Mouse (Mus musculus): ENCODE data around the gene Nfic. TPM values are rescaled to one million over a fixed set of nuclear protein-coding genes. Genes with fewer than 3 reads are reported as not detected.

The Nfic gene
- 92.5 and 106 TPM in 2 replicates for polyA plus RNA-seq (2015; fragmentation: Nextera tagmentation; extraction: Ambion mirVana)

- peaks cover 87% of the 10 kb centered on the region for H3K27me3 ChIP-seq (ENCODE audit: control insufficient read depth, insufficient read depth, low read depth, low read length)
- WGBS = 56% methylated on average over 28 of the region's 28 CpGs
- H3K4me1 ChIP-seq (replicated peaks; ENCODE audit: control insufficient read depth, insufficient read depth, low read length) = no peaks in the 10 kb centered on the region; the same call in 1 of the 2 replicates
- H3K4me3 ChIP-seq (ENCODE audit: low read length) = no peak within 1 kb of the TSS
- H3K9ac ChIP-seq (ENCODE audit: low read length) = no peak within 1 kb of the TSS
- H3K4me2 ChIP-seq (ENCODE audit: low read depth, low read length) = no peak within 1 kb of the TSS
- H3K27ac ChIP-seq (ENCODE audit: low read length) = no peak within 1 kb of the TSS
- H3K36me3 ChIP-seq (ENCODE audit: control insufficient read depth, insufficient read depth, low read length) = no peaks in the 10 kb centered on the region
- no peak for ATAC-seq (ENCODE audit: low read depth)
- H3K9me3 ChIP-seq (ENCODE audit: control insufficient read depth, low read length) = no peaks in the 10 kb centered on the region
Measured at GRCm38 (mm10) chr10:81455181-81455895, at the start of gene Nfic. Gene Nfic (minus strand): TSS chr10:81455635.

GRCm38 (mm10) chr10:81502658-81503057 is 47.2 kb upstream of the Nfic start:
- Histone ChIP-seq H3K9ac (ENCODE audit: low read length) (peak overlapping the region; percentile 61), H3K9me3 (ENCODE audit: control insufficient read depth, low read length) (no peaks in the 10 kb centered on the region), H3K4me2 (ENCODE audit: low read depth, low read length) (peak overlapping the region; percentile 74), H3K27me3 (ENCODE audit: control insufficient read depth, insufficient read depth, low read depth, low read length) (no peaks in the 10 kb centered on the region; the same call in 1 of the 2 replicates), H3K36me3 (ENCODE audit: control insufficient read depth, insufficient read depth, low read length) (no peaks in the 10 kb centered on the region), H3K4me3 (ENCODE audit: low read length) (peak overlapping the region; percentile 42), H3K27ac (ENCODE audit: low read length) (no peak overlapping the region), H3K4me1 (replicated peaks; ENCODE audit: control insufficient read depth, insufficient read depth, low read length) (no peaks in the 10 kb centered on the region)
- WGBS = 9% methylated on average over 36 of the region's 36 CpGs
- peak; percentile 41 for ATAC-seq (ENCODE audit: low read depth)

DNA sequence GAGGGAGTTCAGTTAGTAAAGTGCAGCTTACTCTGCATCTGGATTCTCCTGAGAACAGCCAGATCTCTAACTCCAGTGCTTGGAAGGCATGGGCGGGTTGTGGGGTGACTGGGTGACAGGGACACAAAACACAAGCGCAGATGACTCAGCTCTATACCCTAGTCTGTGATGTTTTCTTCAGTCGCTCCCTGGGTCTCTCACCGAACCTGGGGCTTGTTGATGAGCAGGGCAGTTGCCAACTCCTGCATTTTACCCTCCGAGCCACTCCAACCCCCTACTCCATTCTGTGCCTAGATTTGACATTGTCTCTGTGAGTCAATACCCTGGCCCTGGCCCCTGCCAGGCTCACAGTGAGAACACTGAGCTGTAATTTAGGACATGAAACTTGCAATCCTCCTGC is 46.4 kb upstream of the Nfic start:
- 89% methylated on average over 5 of the region's 5 CpGs for WGBS
- Histone ChIP-seq H3K27ac (ENCODE audit: low read length) (no peak overlapping the region), H3K4me1 (replicated peaks; ENCODE audit: control insufficient read depth, insufficient read depth, low read length) (no peaks in the 10 kb centered on the region), H3K4me2 (ENCODE audit: low read depth, low read length) (no peak overlapping the region), H3K27me3 (ENCODE audit: control insufficient read depth, insufficient read depth, low read depth, low read length) (no peaks in the 10 kb centered on the region; the same call in 1 of the 2 replicates), H3K36me3 (ENCODE audit: control insufficient read depth, insufficient read depth, low read length) (no peaks in the 10 kb centered on the region), H3K4me3 (ENCODE audit: low read length) (no peak overlapping the region), H3K9me3 (ENCODE audit: control insufficient read depth, low read length) (no peaks in the 10 kb centered on the region), H3K9ac (ENCODE audit: low read length) (no peak overlapping the region)
- no peak for ATAC-seq (ENCODE audit: low read depth)

DNA sequence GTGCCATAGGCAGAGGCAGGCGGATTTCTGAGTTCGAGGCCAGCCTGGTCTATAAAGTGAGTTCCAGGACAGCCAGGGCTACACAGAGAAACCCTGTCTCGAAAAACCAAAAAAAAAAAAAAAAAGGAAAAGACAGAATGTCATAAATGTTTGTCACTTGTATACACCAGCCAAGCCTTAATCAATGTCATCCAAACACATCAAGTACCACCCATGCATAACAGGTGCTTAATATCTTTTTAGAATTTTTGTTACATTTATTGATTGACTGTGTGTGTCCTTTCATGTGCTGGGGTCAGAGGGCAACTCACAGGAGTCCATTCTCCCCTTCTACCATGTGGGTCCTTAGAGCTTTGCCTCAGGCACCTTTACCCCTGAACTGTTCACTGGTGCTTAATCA is 44.6 kb upstream of the Nfic start, which contains the start of gene S1pr4:
TSS of gene S1pr4 (minus strand) at position 101 of the 400 bp plus-strand sequence.
- Histone ChIP-seq H3K36me3 (ENCODE audit: control insufficient read depth, insufficient read depth, low read length) (no peaks in the 10 kb centered on the region), H3K27ac (ENCODE audit: low read length) (no peak within 1 kb of the TSS), H3K9me3 (ENCODE audit: control insufficient read depth, low read length) (no peaks in the 10 kb centered on the region), H3K4me3 (ENCODE audit: low read length) (peak within 1 kb of the TSS; percentile 11; the same call in 1 of the 2 replicates), H3K4me2 (ENCODE audit: low read depth, low read length) (peak within 1 kb of the TSS; percentile 33), H3K4me1 (replicated peaks; ENCODE audit: control insufficient read depth, insufficient read depth, low read length) (peaks cover 4% of the 10 kb centered on the region), H3K27me3 (ENCODE audit: control insufficient read depth, insufficient read depth, low read depth, low read length) (no peaks in the 10 kb centered on the region; the same call in 1 of the 2 replicates), H3K9ac (ENCODE audit: low read length) (no peak within 1 kb of the TSS)
- no peak for ATAC-seq (ENCODE audit: low read depth)
- WGBS = 82% methylated on average over 3 of the region's 3 CpGs

- peak overlapping the region; percentile 11; the same call in 1 of the 2 replicates for H3K4me3 ChIP-seq (ENCODE audit: low read length)
- 61% methylated on average over 23 of the region's 23 CpGs for WGBS
- no peaks in the 10 kb centered on the region; the same call in 1 of the 2 replicates for H3K27me3 ChIP-seq (ENCODE audit: control insufficient read depth, insufficient read depth, low read depth, low read length)
- peak overlapping the region; percentile 33 for H3K4me2 ChIP-seq (ENCODE audit: low read depth, low read length)
- H3K4me1 ChIP-seq (replicated peaks; ENCODE audit: control insufficient read depth, insufficient read depth, low read length) = peaks cover 11% of the 10 kb centered on the region
- no peak overlapping the region for H3K9ac ChIP-seq (ENCODE audit: low read length)
- no peak for ATAC-seq (ENCODE audit: low read depth)
- no peaks in the 10 kb centered on the region for H3K9me3 ChIP-seq (ENCODE audit: control insufficient read depth, low read length)
- no peaks in the 10 kb centered on the region for H3K36me3 ChIP-seq (ENCODE audit: control insufficient read depth, insufficient read depth, low read length)
- H3K27ac ChIP-seq (ENCODE audit: low read length) = no peak overlapping the region
Measured at GRCm38 (mm10) chr10:81499250-81499901, 43.9 kb upstream of the Nfic start.

DNA sequence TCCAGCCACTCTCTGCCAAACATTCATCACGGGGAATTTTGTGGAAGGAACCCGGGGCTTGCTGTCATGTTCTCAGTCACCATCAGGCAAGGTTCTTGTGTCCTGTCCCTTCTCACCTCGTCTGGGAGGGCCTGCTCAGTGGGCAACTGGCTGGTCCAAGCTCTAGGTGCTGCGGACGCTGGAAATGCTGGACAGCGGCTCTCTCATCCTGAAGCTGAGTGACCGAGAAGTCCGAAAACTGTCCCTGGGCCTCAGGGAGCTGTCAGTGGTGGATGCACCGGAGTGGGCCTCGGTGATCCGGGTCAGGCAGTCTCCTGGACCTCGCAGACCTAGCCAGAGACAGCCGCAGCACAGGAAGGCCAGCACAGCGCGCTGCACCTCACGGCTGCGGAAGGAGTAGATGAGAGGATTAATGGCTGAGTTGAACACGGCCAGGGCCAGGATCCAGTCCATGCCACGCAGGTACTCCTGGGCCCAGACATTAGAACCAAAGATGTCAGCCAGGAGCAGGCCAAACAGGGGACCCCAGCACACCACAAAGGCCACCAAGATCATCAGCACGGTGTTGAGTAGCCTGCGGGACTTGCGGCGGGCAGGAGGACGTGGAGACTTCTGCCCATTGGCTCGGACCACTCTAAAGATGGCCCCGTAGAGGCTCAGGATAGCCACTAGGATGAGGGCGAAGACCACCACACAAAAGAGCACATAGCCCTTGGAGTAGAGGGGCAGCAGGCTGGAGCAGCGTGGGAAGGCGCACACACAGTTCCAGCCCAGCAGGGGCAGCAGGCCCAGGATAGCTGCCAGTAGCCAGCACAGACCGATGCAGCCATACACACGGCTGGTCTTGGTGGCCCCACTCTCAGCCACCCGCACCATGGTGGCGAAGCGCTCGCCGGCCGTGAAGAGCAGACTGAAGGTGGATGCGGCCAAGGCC is 43.1 kb upstream of the Nfic start:
- ATAC-seq (ENCODE audit: low read depth) = no peak
- Histone ChIP-seq H3K9me3 (ENCODE audit: control insufficient read depth, low read length) (no peaks in the 10 kb centered on the region), H3K27me3 (ENCODE audit: control insufficient read depth, insufficient read depth, low read depth, low read length) (no peaks in the 10 kb centered on the region; the same call in 1 of the 2 replicates), H3K4me2 (ENCODE audit: low read depth, low read length) (peak overlapping the region; percentile 14; the same call in 1 of the 2 replicates), H3K9ac (ENCODE audit: low read length) (no peak overlapping the region), H3K4me3 (ENCODE audit: low read length) (no peak overlapping the region), H3K4me1 (replicated peaks; ENCODE audit: control insufficient read depth, insufficient read depth, low read length) (peaks cover 13% of the 10 kb centered on the region), H3K36me3 (ENCODE audit: control insufficient read depth, insufficient read depth, low read length) (no peaks in the 10 kb centered on the region), H3K27ac (ENCODE audit: low read length) (no peak overlapping the region)
- WGBS = 82% methylated on average over 38 of the region's 38 CpGs

GRCm38 (mm10) chr10:81497401-81498270 is 42.2 kb upstream of the Nfic start:
- Histone ChIP-seq H3K9me3 (ENCODE audit: control insufficient read depth, low read length) (no peaks in the 10 kb centered on the region), H3K4me3 (ENCODE audit: low read length) (no peak overlapping the region)

GRCm38 (mm10) chr10:81496969-81497368 is 41.5 kb upstream of the Nfic start:
- peaks cover 13% of the 10 kb centered on the region for H3K36me3 ChIP-seq (ENCODE audit: control insufficient read depth, insufficient read depth, low read length)
- no peaks in the 10 kb centered on the region for H3K9me3 ChIP-seq (ENCODE audit: control insufficient read depth, low read length)
- peak overlapping the region; percentile 67 for H3K9ac ChIP-seq (ENCODE audit: low read length)
- H3K4me1 ChIP-seq (replicated peaks; ENCODE audit: control insufficient read depth, insufficient read depth, low read length) = peaks cover 13% of the 10 kb centered on the region
- 29% methylated on average over 4 of the region's 4 CpGs for WGBS
- ATAC-seq (ENCODE audit: low read depth) = no peak
- H3K27ac ChIP-seq (ENCODE audit: low read length) = no peak overlapping the region
- no peaks in the 10 kb centered on the region for H3K27me3 ChIP-seq (ENCODE audit: control insufficient read depth, insufficient read depth, low read depth, low read length)
- H3K4me3 ChIP-seq (ENCODE audit: low read length) = peak overlapping the region; percentile 77
- peak overlapping the region; percentile 54 for H3K4me2 ChIP-seq (ENCODE audit: low read depth, low read length)

More at GRCm38 (mm10) chr10:81497401-81498270, 42.2 kb upstream of the Nfic start:
- H3K9ac ChIP-seq (ENCODE audit: low read length) = peak overlapping the region; percentile 22; the same call in 1 of the 2 replicates
- 73% methylated on average over 17 of the region's 17 CpGs for WGBS
- H3K27ac ChIP-seq (ENCODE audit: low read length) = no peak overlapping the region
- H3K4me2 ChIP-seq (ENCODE audit: low read depth, low read length) = peak overlapping the region; percentile 54
- H3K4me1 ChIP-seq (replicated peaks; ENCODE audit: control insufficient read depth, insufficient read depth, low read length) = peaks cover 13% of the 10 kb centered on the region
- ATAC-seq (ENCODE audit: low read depth) = no peak
- H3K27me3 ChIP-seq (ENCODE audit: control insufficient read depth, insufficient read depth, low read depth, low read length) = no peaks in the 10 kb centered on the region
- peaks cover 7% of the 10 kb centered on the region for H3K36me3 ChIP-seq (ENCODE audit: control insufficient read depth, insufficient read depth, low read length)
